Mouse (Mus musculus) spleen, adult 2 months (tissue): ENCODE data around the gene Adgrf3.

ENCODE experiments used
- CTCF ChIP-seq: fragments of 200-500 bp; IDR thresholded peaks from 2 replicates; pipeline ENCODE4 v1.5.1; 2011; ENCODE audit warnings: mild to moderate bottlenecking, inconsistent platforms; ENCODE audit not compliant: insufficient read depth, insufficient read length, insufficient replicate concordance; ENCODE audit errors: extremely low read depth
- POLR2A ChIP-seq: fragments of 200-500 bp; IDR thresholded peaks from 2 replicates; pipeline ENCODE4 v1.6.1; 2011; ENCODE audit warnings: low read depth, low read length, inconsistent platforms

DNA sequence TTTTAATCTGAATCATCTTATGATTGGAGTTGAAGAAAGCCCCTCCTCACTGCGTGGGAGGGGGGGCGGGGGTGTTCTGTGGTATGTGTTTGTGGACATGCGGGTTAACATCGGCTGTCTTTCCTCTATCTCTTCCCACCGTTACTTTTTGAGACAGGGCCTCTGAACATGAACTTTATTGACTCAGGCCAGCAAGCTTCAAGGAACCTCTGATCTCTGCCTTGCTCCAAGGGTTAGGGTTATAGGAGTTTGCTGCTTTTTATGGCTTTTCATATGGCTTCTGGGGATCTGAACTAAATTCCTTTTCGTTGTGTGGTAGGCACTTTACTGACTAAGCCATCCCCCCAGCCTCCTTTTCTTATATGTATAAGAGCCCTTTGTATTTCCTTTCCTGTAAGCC is 43.2 kb downstream of the Adgrf3 start:
- no peak for TF ChIP-seq CTCF
- TF ChIP-seq POLR2A = no peak
